Mouse (Mus musculus) heart, postnatal 0 days (tissue): Measurements from ENCODE around the gene Prr23a3. TPM values are rescaled to one million over a fixed set of nuclear protein-coding genes. Genes with fewer than 3 reads are reported as not detected.

Experiments
- ATAC-seq: fragments of 200-750 bp; cut with Nextera tagmentation; 2 replicates; pipeline ENCODE4 v1.8.0; 2017; ENCODE audit warnings: low read depth, moderate number of reproducible peaks, moderate library complexity; ENCODE audit not compliant: insufficient read depth
- DNase-seq: peaks from one replicate; pipeline ENCODE4 v3.0.0-alpha.2; 2016; ENCODE audit warnings: low spot score
- H3K27ac ChIP-seq: fragments of 300-500 bp; sonication (generic); 2 replicates; pipeline ENCODE4 v1.5.1; 2014; ENCODE audit warnings: low read depth, mild to moderate bottlenecking
- H3K27me3 ChIP-seq: fragments of 300-500 bp; sonication (generic); 2 replicates; pipeline ENCODE4 v1.6.1; 2014; ENCODE audit warnings: low read length, mixed read lengths; ENCODE audit not compliant: control insufficient read depth, insufficient read depth
- H3K36me3 ChIP-seq: fragments of 300-500 bp; sonication (generic); replicated peaks from 2 replicates; pipeline ENCODE4 v1.6.1; 2014; ENCODE audit warnings: low read length, mixed read lengths; ENCODE audit not compliant: control insufficient read depth, insufficient read depth
- H3K4me1 ChIP-seq: fragments of 300-500 bp; sonication (generic); 2 replicates; pipeline ENCODE4 v1.6.1; 2014; ENCODE audit warnings: antibody characterized with exemption; ENCODE audit not compliant: control insufficient read depth, insufficient read depth
- H3K4me2 ChIP-seq: fragments of 300-500 bp; sonication (generic); 2 replicates; pipeline ENCODE4 v1.6.1; 2014; ENCODE audit warnings: low read depth, mild to moderate bottlenecking, low read length, moderate library complexity
- H3K4me3 ChIP-seq: fragments of 300-500 bp; sonication (generic); 2 replicates; pipeline ENCODE4 v1.5.1; 2014; ENCODE audit warnings: low read depth, low read length
- H3K9ac ChIP-seq: fragments of 300-500 bp; sonication (generic); replicated peaks from 2 replicates; pipeline ENCODE4 v1.6.1; 2014; ENCODE audit warnings: low read depth, low read length, mixed read lengths
- H3K9me3 ChIP-seq: fragments of 300-500 bp; sonication (generic); replicated peaks from 2 replicates; pipeline ENCODE4 v1.6.1; 2016; ENCODE audit warnings: low read length; ENCODE audit not compliant: control insufficient read depth
- CTCF ChIP-seq: IDR thresholded peaks from 2 replicates; pipeline ENCODE4 v1.5.1; 2016; ENCODE audit warnings: antibody characterized with exemption, control low read depth, low read depth
- EP300 ChIP-seq: IDR thresholded peaks from 2 replicates; pipeline ENCODE4 v1.6.1; 2016; ENCODE audit warnings: antibody characterized with exemption, low read depth
- WGBS: fragments of 180-500 bp; shearing (Covaris S2); extraction: QIAGEN DNeasy Blood & Tissue Kit; methylation state at CpG from one replicate; pipeline ENCODE4 v1.1.7; 2014; 5-methylcytosine and 5-hydroxymethylcytosine counted together
- polyA plus RNA-seq: library from polyadenylated mRNA; unstranded; fragments of >200 nt; fragmentation: Nextera tagmentation; extraction: Ambion mirVana; gene quantifications from 2 replicates; pipeline ENCODE4 v1.2.1, GENCODE M21; 2015
- total RNA-seq: library from RNA; depleted of rRNA; stranded (reverse); fragments of >200 nt; gene quantifications from 2 replicates; pipeline ENCODE4 v1.2.3, GENCODE M21; 2014; ENCODE audit warnings: low replicate concordance

The Prr23a3 gene
- total and polyA plus RNA-seq, 2 experiments from 2014 or later, result not detected

GRCm38 (mm10) chr9:98821067-98821466 lies 43.5 kb upstream of the Prr23a3 start:
- Histone ChIP-seq H3K9ac (no peak overlapping the region), H3K36me3 (no peaks in the 10 kb centered on the region), H3K4me2 (no peak overlapping the region), H3K4me1 (no peaks in the 10 kb centered on the region), H3K9me3 (0 out of 2 replicates have a peak, but pooled peaks cover 3% of the 10 kb centered on the region), H3K27ac (no peak overlapping the region), H3K4me3 (no peak overlapping the region), H3K27me3 (no peaks in the 10 kb centered on the region)
- TF ChIP-seq CTCF (no peak), EP300 (no peak)
- DNase-seq (no peak), ATAC-seq (no peak)

DNA sequence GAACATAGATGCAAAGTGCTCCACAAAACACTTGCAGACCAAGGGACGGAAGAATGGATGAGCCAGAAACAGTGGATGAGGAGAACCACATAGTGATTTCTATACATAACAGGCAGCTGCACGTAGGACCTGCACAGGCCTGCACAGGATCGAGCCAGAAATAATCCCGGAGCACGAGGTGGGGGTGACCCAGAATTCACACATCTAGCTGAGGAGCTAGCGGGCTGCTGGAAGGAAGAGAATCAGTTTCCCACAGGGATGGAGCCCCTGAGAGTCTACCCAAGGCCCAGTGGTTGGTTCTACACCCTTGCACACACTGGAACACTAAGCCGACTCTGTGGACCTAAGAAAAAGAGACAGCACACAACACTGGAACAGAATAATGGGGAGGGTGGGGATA lies 40.8 kb upstream of the Prr23a3 start:
- WGBS, result 77% methylated on average over 7 of the region's 7 CpGs
- Histone ChIP-seq H3K4me1 (no peaks in the 10 kb centered on the region), H3K9ac (no peak overlapping the region), H3K9me3 (0 out of 2 replicates have a peak, but pooled peaks cover 3% of the 10 kb centered on the region), H3K27me3 (no peaks in the 10 kb centered on the region), H3K4me3 (no peak overlapping the region), H3K4me2 (no peak overlapping the region), H3K36me3 (no peaks in the 10 kb centered on the region), H3K27ac (no peak overlapping the region)
- TF ChIP-seq EP300 (no peak), CTCF (no peak)
- ATAC-seq (no peak), DNase-seq (no peak)

- Histone ChIP-seq H3K9ac (no peak overlapping the region), H3K27me3 (no peaks in the 10 kb centered on the region), H3K36me3 (no peaks in the 10 kb centered on the region), H3K4me1 (no peaks in the 10 kb centered on the region), H3K4me3 (no peak overlapping the region), H3K27ac (no peak overlapping the region), H3K9me3 (no peaks in the 10 kb centered on the region), H3K4me2 (no peak overlapping the region)
- 31% methylated on average over 5 of the region's 5 CpGs for WGBS
- ATAC-seq (no peak), DNase-seq (no peak)
- TF ChIP-seq CTCF (no peak), EP300 (no peak)
These were observed 35.1 kb upstream of the Prr23a3 start for GRCm38 (mm10) chr9:98829508-98829907.

DNA sequence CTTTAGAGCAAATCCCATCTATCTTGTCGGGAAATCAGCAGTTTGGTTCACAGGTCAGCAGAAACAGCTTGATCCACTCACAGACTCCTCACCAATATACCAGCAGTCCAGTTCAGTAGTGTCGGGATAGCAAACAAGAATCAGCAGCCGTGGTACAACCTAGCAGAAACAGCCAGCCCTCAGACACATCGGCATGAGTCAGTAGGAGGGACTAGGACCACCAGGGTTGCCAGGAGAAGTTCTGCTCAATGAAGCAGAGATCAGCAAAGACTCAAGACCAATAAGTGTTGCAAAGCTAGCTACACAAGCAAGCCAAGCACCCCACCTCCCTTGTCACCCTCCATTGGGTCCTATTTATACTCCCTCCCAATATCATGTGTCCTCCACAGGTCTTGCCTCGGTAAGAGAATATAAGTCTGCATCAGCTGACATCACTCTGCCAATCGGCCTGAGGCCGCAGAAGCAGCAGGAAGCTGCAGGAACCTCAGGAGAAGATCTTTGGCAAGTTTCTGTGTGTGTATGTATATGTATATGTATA lies 27.0 kb upstream of the Prr23a3 start:
- DNase-seq, result no peak

GRCm38 (mm10) chr9:98842117-98842516 lies 22.4 kb upstream of the Prr23a3 start, which contains the start of gene Prr23a1:
Prr23a1 (plus strand) TSS chr9:98842503.
- H3K9me3 ChIP-seq, result no peaks in the 10 kb centered on the region
- no peak within 1 kb of the TSS for H3K9ac ChIP-seq
- H3K27ac ChIP-seq, result no peak within 1 kb of the TSS
- WGBS, result 53% methylated on average over 22 of the region's 22 CpGs
- TF ChIP-seq EP300 (no peak), CTCF (no peak)
- no peaks in the 10 kb centered on the region for H3K36me3 ChIP-seq
- H3K27me3 ChIP-seq, result no peaks in the 10 kb centered on the region
- no peaks in the 10 kb centered on the region for H3K4me1 ChIP-seq
- no peak for DNase-seq
- H3K4me3 ChIP-seq, result no peak within 1 kb of the TSS
- peak within 1 kb of the TSS; percentile 4; the same call in 1 of the 2 replicates for H3K4me2 ChIP-seq
- ATAC-seq, result no peak

More for the DNA sequence above, 27.0 kb upstream of the Prr23a3 start:
- Histone ChIP-seq H3K36me3 (no peaks in the 10 kb centered on the region), H3K4me3 (no peak overlapping the region), H3K27me3 (no peaks in the 10 kb centered on the region), H3K4me2 (no peak overlapping the region), H3K27ac (no peak overlapping the region), H3K4me1 (no peaks in the 10 kb centered on the region), H3K9ac (no peak overlapping the region), H3K9me3 (no peaks in the 10 kb centered on the region)
- no peak for TF ChIP-seq CTCF
- no peak for TF ChIP-seq EP300
- WGBS, result 77% methylated on average over 7 of the region's 7 CpGs
- ATAC-seq, result no peak

DNA sequence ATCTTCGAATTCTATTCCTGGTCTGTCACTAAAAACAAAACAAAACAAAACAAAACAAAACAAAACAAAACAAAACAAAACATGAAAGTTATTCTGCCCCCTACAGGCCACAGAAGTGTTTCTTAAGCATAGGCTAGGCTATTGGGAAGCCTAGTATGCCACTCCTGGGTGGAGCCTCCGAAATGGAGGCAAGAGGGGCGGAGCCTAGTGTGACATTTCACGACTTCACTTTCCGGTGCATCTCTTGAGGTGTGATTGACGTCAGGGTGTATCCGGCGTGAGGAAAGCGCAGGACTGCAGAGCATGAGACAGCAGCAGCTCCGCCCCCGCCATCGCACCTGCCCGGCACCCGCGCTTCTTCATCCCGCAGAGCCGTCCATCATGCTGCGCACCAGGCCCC lies 8.4 kb upstream of the Prr23a3 start, which contains the start of gene Prr23a2:
TSS of gene Prr23a2 (plus strand) at position 285 of the 400 bp plus-strand sequence.
- H3K36me3 ChIP-seq, result no peaks in the 10 kb centered on the region
- no peak within 1 kb of the TSS for H3K9ac ChIP-seq
- TF ChIP-seq EP300, result no peak
- no peak for TF ChIP-seq CTCF
- no peaks in the 10 kb centered on the region for H3K9me3 ChIP-seq
- H3K4me3 ChIP-seq, result no peak within 1 kb of the TSS
- no peaks in the 10 kb centered on the region for H3K27me3 ChIP-seq
- 52% methylated on average over 18 of the region's 18 CpGs for WGBS
- DNase-seq, result no peak
- ATAC-seq, result no peak
- H3K27ac ChIP-seq, result no peak within 1 kb of the TSS
- no peaks in the 10 kb centered on the region for H3K4me1 ChIP-seq
- no peak within 1 kb of the TSS for H3K4me2 ChIP-seq
